Mouse (Mus musculus): ENCODE measurements around the gene Scarf2. TPM values are rescaled to one million over a fixed set of nuclear protein-coding genes. Genes with fewer than 3 reads are reported as not detected.

Gene Scarf2
- polyA plus RNA-seq, 1 experiment = 4.8 TPM

Other genes starting within 250 kb of the Scarf2 start
- 0.69 and 0.88 TPM in 2 replicates for gene Lrrc74b, start 236.0 kb upstream of the Scarf2 start, polyA plus RNA-seq (2012; rRNA removed)
- 2.6 TPM in 2 replicates for gene P2rx6, start 235.4 kb upstream of the Scarf2 start, polyA plus RNA-seq (2012; rRNA removed)
- 65.2 and 82.2 TPM in 2 replicates for gene Slc7a4, start 214.1 kb upstream of the Scarf2 start, polyA plus RNA-seq (2012; rRNA removed)
- 164 and 168 TPM in 2 replicates for gene Smpd4, start 177.9 kb upstream of the Scarf2 start, polyA plus RNA-seq (2012; rRNA removed)
- 31.7 and 43.2 TPM in 2 replicates for gene Ccdc74a, start 150.8 kb upstream of the Scarf2 start, polyA plus RNA-seq (2012; rRNA removed)
- gene Med15, start 64.4 kb upstream of the Scarf2 start, polyA plus RNA-seq (2012; rRNA removed) = 74.4 and 77.8 TPM in 2 replicates
- gene Klhl22, start 37.7 kb upstream of the Scarf2 start, polyA plus RNA-seq (2012; rRNA removed) = 88.5 and 106 TPM in 2 replicates
- 4.0 and 4.1 TPM in 2 replicates for gene B830017H08Rik, start 35.8 kb downstream of the Scarf2 start, polyA plus RNA-seq (2012; rRNA removed)
- 16.3 and 19.9 TPM in 2 replicates for gene Car15, start 41.1 kb downstream of the Scarf2 start, polyA plus RNA-seq (2012; rRNA removed)
- gene Gm20518, start 94.4 kb downstream of the Scarf2 start, polyA plus RNA-seq (2012; rRNA removed) = 2.3 and 2.7 TPM in 2 replicates
- 0.04 and 0.08 TPM in 2 replicates for gene Tssk1, start 96.9 kb downstream of the Scarf2 start, polyA plus RNA-seq (2012; rRNA removed)
- 87.2 and 95.4 TPM in 2 replicates for gene Dgcr2, start 101.3 kb downstream of the Scarf2 start, polyA plus RNA-seq (2012; rRNA removed)
- gene Tssk2, start 101.4 kb downstream of the Scarf2 start, polyA plus RNA-seq (2012; rRNA removed) = not detected in 2 replicates
- 36.4 and 47.2 TPM in 2 replicates for gene Ess2, start 114.1 kb downstream of the Scarf2 start, polyA plus RNA-seq (2012; rRNA removed)
- 0.08 TPM in 1 of 2 replicates, not detected in the other for gene Gsc2, start 117.8 kb downstream of the Scarf2 start, polyA plus RNA-seq (2012; rRNA removed)
- gene Slc25a1, start 130.9 kb downstream of the Scarf2 start, polyA plus RNA-seq (2012; rRNA removed) = 61.7 and 71.6 TPM in 2 replicates
- not detected in 2 replicates for gene Vpreb2, start 183.1 kb downstream of the Scarf2 start, polyA plus RNA-seq (2012; rRNA removed)